Mouse (Mus musculus) urinary bladder, postnatal 14 days (tissue): ENCODE results near the gene Evi5l.

Source experiments
- DNase-seq: peaks from one replicate; pipeline ENCODE4 v3.0.0; 2021; ENCODE audit warnings: low spot score

Evi5l gene

GRCm38 (mm10) chr8:4165852-4166751 lies at the start of gene Evi5l:
Gene Evi5l, plus strand, starts transcription at chr8:4166567.
- DNase-seq, result peak; percentile 98

- no peak for DNase-seq
Observed at GRCm38 (mm10) chr8:4133798-4134197, 32.6 kb upstream of the Evi5l start, which contains the start of gene Cd209g. Gene Cd209g, plus strand, starts transcription at chr8:4134098.

GRCm38 (mm10) chr8:4139660-4140646 lies 26.4 kb upstream of the Evi5l start:
- peak; percentile 77 for DNase-seq

- DNase-seq, result no peak
Observed at GRCm38 (mm10) chr8:4141721-4142120, 24.6 kb upstream of the Evi5l start.

DNA sequence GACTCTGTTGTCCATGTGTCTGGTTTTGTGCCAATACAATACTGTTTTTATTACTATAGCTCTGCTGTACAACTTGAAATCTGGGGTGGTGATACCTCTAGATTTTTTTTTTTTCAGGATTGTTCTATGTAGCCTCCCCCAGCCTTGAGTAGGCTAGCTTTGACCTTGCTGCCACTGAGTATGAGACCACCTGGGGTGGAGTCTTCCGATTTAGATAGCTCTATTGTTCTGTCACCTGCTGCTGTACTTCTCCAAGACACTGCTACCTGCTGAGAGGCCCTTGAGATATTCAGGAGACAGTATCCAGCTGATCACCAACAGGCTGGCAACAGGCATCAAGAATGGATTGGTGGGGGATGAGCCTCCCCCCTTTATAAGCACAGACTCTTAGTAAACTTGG lies 19.1 kb upstream of the Evi5l start:
- no peak for DNase-seq

- DNase-seq, result no peak
Observed at GRCm38 (mm10) chr8:4154878-4155277, 11.5 kb upstream of the Evi5l start.

DNA sequence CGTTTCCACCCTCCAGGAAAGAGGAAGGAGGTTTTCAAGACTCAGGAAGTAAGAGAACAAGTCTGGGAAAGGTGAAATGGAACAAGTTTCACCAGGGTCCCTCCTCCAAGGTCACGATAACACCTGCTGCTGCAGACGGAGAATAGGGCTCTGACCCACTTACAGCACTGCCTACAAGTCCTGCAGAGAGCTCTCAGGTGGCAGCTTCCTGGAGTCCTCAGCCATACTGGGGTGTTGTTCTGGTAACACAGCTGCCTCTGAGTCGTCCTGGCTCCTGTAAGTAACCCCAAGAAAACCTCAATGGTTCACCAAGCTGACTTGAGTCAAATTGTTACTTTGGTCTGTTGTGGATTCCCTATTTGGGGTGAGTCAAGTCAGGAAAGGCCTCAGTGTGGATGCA lies 3.6 kb upstream of the Evi5l start:
- no peak for DNase-seq

DNA sequence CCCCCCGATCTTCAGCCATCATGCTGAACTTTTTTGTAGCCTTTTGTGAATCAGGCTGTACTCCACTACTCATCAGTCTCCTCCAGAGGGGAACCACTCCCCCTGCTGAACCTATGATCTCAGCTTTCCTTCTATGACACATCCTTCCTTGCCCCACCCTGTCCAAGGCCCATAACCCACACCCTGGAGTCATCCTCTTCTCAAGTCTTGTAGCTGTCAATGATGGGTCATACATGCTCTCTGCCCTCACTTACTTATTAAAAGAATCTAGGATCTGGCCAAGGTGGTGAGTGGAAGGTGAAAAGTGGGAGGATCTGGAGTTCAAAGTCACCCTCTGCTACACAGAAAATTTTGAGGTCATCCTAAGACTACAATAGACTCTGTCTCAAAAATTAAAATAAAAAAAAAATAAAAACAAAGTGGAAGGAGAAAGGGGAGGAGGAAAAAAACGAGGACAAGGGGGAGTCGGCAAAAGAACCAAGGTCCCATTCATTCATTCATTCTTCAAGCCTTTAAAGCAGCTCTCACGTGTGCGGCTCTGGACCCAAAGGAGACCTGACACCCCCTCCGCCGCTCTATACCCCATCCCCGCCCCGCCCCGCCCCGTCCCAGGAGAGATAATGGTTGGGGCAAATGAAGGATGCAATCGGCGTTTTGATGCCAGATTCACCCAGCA lies 1.1 kb upstream of the Evi5l start:
- no peak for DNase-seq

DNA sequence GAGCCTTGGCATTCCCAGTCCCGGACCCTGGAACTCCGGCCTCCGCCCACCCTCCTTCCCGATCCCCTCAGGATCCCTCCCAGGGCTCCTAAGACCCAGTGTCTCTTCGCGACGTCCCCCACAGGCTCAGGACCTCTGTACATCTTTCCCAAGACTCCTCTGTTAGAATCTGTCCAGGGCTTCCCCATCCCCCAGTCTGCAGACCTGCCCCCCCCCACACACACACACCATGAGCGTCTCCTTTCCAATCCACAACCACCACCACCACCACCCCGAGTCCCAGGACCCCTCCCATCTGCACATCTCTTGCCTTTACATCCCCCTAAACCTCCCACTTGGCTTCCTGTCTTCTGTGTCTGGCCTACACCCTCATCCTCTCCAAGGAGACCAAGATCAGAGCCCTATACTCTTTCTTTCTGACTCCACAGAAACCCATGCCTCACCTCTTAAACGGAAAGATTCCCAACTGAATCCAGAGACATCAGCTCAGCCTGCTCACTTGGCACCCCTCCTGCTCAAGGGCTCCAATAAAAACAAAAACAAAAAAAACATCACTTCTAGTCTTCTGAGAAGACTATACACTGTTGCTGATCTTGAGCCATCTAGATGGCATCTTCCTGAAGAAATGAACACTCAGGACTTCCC lies 636 bp downstream of the Evi5l start:
- no peak for DNase-seq

GRCm38 (mm10) chr8:4167918-4168317 lies 1.6 kb downstream of the Evi5l start:
- DNase-seq, result no peak

DNA sequence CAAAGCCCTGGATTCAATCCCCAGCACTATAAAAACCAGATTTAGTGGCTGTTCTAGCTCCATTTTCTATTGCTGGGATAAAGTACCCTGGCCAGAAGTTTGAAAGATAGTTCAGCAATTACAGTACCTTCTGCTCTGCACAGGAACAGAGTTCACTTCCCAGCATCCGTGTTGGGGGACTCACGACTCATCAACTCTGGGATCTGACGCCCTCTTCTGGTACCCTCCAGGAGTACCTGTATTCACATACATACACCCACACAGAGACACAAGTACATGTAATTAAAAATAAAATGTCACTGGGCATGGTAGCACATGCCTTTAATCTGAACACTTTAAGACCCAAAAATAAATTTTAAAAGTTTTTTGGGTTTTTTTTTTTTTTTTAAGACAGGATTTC lies 6.1 kb downstream of the Evi5l start:
- DNase-seq, result no peak

DNA sequence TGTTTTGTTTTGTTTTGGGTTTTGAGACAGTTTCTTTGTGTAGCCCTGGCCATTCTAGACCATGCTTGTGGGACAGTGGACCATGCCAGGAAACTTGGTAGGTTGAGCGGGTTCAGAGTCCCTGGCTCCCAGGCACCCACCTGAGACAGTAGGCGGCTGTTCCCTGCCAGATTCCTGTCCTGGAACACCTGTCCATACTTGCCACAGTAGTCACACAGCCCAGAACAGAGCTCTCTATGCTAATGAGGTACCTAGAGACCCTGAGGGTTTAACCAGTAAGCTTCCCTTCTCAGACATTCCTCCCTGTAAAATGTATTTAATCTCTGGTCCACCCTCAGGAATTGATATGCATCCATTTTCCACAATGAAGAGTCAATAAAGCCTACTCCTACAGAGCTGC lies 7.7 kb downstream of the Evi5l start:
- no peak for DNase-seq

DNA sequence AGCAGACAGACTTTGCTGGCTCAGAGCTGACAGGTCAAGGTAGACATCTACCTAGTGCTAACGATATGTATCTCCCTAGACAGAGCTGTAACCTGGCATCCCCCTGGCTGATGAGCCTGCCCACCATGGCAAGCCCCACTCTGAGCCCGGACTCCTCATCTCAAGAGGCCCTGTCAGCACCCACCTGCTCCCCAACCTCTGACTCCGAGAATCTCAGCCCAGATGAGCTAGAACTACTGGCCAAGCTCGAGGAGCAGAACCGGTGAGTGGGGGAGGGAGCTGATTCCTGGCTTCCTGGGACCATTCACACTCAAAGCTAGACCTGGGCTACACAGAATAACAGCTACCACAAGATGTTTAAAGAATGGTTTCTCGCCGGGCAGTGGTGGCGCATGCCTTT lies 17.0 kb downstream of the Evi5l start:
- DNase-seq, result no peak

- DNase-seq, result no peak
Observed at GRCm38 (mm10) chr8:4186151-4186550, 19.8 kb downstream of the Evi5l start.

DNA sequence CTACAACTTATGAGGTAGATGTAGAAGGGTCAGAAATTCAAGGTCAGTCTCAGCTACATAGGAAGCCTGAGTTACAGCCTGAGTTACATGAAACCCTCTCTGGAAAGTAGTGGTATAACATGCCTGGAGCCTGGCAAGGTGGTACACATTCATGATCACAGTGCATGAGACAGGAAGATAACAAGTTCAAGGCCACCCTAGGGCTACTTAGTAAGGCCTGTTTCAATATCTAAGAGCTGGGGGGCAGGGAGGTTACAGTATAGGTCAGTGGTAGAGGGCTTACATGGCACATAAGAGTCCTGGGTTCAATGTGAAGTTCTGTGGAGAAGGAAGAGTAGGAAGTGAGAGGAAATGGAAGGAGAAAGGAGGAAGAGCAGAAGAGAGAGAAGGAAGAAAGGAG lies 22.2 kb downstream of the Evi5l start:
- no peak for DNase-seq

DNA sequence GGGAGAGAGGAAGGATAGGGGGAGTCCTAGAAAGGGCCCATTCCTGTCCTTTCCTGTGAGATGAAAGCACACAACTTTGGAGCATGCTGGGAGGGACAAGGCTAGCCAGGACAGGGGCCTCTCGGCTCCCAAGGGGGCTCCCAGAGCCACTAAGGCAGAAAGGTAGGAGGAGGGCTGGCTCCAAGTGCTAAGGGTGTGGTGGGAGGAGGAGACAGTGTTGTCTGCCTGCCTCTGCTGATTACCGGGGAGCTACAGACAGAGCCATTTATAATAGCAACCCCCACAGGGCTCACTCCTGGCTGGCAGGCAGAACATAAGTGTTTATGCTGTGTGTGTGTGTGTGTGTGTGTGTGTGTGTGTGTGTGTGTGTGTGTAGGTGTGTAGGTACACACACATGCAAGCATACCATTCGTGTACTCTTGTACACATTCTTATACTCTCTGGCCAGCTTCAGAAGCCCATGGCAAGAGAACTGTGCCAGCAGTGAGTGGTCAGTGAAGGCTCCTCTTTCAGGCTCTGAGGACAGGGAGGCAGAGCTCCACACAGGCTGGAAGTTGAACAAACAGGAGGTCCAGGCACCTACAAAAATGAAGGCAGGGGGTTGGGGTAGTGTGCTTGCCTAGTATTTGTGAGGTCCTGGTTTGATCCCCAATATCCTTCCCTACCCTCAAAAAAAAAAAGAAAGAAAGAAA lies 22.8 kb downstream of the Evi5l start:
- DNase-seq, result no peak

- no peak for DNase-seq
Observed at GRCm38 (mm10) chr8:4192305-4192704, 25.9 kb downstream of the Evi5l start.

DNA sequence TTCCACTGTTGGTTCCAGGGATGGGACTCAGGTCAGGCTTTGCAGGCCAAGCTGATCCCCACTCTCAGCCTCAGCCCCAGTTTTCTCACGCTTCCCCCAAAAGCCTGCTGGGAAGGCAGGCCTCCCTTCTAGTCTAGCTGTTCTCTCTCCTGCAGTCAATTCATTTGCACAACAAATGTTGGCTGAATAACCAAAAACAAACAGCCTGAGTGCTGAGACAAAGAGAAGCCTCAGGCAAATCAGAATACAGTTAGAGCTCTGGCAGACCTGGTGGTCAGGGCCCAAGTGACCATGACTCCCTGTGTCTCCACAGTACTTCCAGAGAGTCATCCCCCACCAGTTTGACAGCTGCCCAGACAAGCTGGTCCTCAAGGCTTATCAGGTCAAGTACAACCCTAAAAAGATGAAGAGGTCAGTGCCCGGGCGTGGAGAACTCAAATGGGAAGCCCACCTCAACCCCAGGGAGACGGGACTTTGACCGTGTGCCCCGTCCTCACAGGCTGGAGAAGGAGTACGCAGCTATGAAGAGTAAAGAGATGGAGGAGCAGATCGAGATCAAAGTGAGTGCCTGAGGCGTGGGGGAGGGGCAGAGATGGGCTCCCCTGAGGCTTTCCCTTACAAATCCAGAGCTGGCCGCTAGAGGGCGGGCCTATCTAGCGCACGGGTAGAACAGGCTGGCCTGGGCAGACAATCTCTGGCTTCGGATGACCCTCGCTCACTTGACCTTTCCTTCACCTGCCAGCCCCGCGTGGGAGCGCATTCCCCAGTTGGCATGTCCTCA lies 26.6 kb downstream of the Evi5l start:
- DNase-seq, result peak; percentile 90

DNA sequence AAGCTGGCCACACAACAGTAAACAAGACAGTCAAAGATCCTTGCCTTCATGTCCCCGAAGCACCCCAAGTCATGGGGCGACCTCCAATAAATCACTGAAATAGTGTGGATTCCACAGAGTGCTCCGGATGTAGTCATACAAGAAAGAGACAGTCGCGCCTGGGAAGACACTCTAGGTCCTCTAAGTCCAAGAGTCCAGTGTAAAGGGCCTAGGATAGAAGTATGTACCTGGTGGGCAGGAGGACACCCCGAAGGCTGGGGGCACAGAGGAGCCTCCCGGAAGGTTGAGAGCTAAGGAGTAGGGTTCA lies 27.2 kb downstream of the Evi5l start:
- no peak for DNase-seq

GRCm38 (mm10) chr8:4201321-4201720 lies 35.0 kb downstream of the Evi5l start:
- no peak for DNase-seq
